Mouse (Mus musculus) MEL (cell line): Measurements from ENCODE around the gene Homer3. TPM values are rescaled to one million over a fixed set of nuclear protein-coding genes. Genes with fewer than 3 reads are reported as not detected.

Experiments used
- DNase-seq: peaks from one replicate; pipeline ENCODE4 v3.0.0; 2011; ENCODE audit warnings: low read depth, low spot score
- H3K27ac ChIP-seq: 2 replicates; pipeline ENCODE4 v1.5.1; 2012; ENCODE audit warnings: low read depth, mild to moderate bottlenecking, control low read depth, low read length, moderate library complexity; ENCODE audit not compliant: control insufficient read depth
- H3K27me3 ChIP-seq, 2 experiments: fragments of 150-350 bp in 1 of 2; sonication (generic) in 1 of 2; 2 replicates each; pipeline ENCODE4 v1.6.1; 2012; ENCODE audit warnings: low read length in 2 of 2, mild to moderate bottlenecking in 2 of 2, improper control_type of control experiment in 1 of 2, moderate library complexity in 1 of 2; ENCODE audit not compliant: insufficient read depth in 2 of 2, control insufficient read depth in 1 of 2
- H3K36me3 ChIP-seq, 2 experiments: 2 replicates each; pipeline ENCODE4 v1.6.1; 2012 to 2014; ENCODE audit warnings: low read length in 2 of 2, improper control_type of control experiment in 1 of 2, inconsistent platforms in 1 of 2, mild to moderate bottlenecking in 1 of 2; ENCODE audit not compliant: insufficient read depth in 2 of 2, control insufficient read depth in 1 of 2
- H3K4me1 ChIP-seq, 2 experiments: fragments of 150-350 bp in 1 of 2; sonication (generic) in 1 of 2; 2 replicates each; pipeline ENCODE4 v1.6.1; 2012; ENCODE audit warnings: low read length in 2 of 2, improper control_type of control experiment in 1 of 2, mild to moderate bottlenecking in 1 of 2; ENCODE audit not compliant: insufficient read depth in 2 of 2, control insufficient read depth in 1 of 2
- H3K4me3 ChIP-seq, 2 experiments: fragments of 150-350 bp in 1 of 2; sonication (generic) in 1 of 2; 2 replicates each; pipeline ENCODE4 v1.5.1; 2012; ENCODE audit warnings: low read depth in 2 of 2, low read length in 2 of 2, mild to moderate bottlenecking in 2 of 2, moderate library complexity in 2 of 2, control low read depth in 1 of 2, improper control_type of control experiment in 1 of 2; ENCODE audit not compliant: control insufficient read depth in 1 of 2, insufficient read depth in 1 of 2
- H3K79me2 ChIP-seq: 2 replicates; pipeline ENCODE4 v1.6.1; 2012; ENCODE audit warnings: mild to moderate bottlenecking, low read length, moderate library complexity; ENCODE audit not compliant: control insufficient read depth, poor library complexity, insufficient read depth
- H3K9ac ChIP-seq: 2 replicates; pipeline ENCODE4 v1.6.1; 2012; ENCODE audit warnings: low read depth, mild to moderate bottlenecking, control low read depth, low read length, moderate library complexity; ENCODE audit not compliant: control insufficient read depth, poor library complexity, severe bottlenecking
- H3K9me3 ChIP-seq: fragments of 150-350 bp; sonication (generic); replicated peaks from 2 replicates; pipeline ENCODE4 v1.6.1; 2012; ENCODE audit warnings: mild to moderate bottlenecking, low read length, improper control_type of control experiment, moderate library complexity; ENCODE audit not compliant: insufficient read depth
- CHD2 ChIP-seq: IDR thresholded peaks from 2 replicates; pipeline ENCODE4 v1.6.1; 2011; ENCODE audit warnings: low read length, improper control_type of control experiment
- CTCF ChIP-seq, 3 experiments: IDR thresholded peaks in 2 of 3; conservative IDR thresholded peaks in 1 of 3; 2 replicates each; pipeline ENCODE4 v1.5.1; 2011 to 2012; ENCODE audit warnings: low read length in 3 of 3, low read depth in 2 of 3, mild to moderate bottlenecking in 2 of 3, improper control_type of control experiment in 1 of 3, inconsistent platforms in 1 of 3, mixed read lengths in 1 of 3, moderate library complexity in 1 of 3; ENCODE audit not compliant: control insufficient read depth in 1 of 3, insufficient read depth in 1 of 3, poor library complexity in 1 of 3, severe bottlenecking in 1 of 3
- E2F4 ChIP-seq: IDR thresholded peaks from 2 replicates; pipeline ENCODE4 v1.6.1; 2011; ENCODE audit warnings: low read depth, low read length, improper control_type of control experiment, borderline replicate concordance
- ELF1 ChIP-seq: IDR thresholded peaks from 2 replicates; pipeline ENCODE4 v1.6.1; 2014; ENCODE audit warnings: low read depth, mild to moderate bottlenecking, inconsistent platforms, low read length, improper control_type of control experiment, moderate library complexity
- ETS1 ChIP-seq: IDR thresholded peaks from 2 replicates; pipeline ENCODE4 v1.6.1; 2012; ENCODE audit warnings: low read depth, mild to moderate bottlenecking, inconsistent platforms, low read length, improper control_type of control experiment, moderate library complexity
- GABPA ChIP-seq: IDR thresholded peaks from 2 replicates; pipeline ENCODE4 v1.6.1; 2012; ENCODE audit warnings: low read depth, mild to moderate bottlenecking, inconsistent platforms, low read length, improper control_type of control experiment, moderate library complexity
- GATA1 ChIP-seq: IDR thresholded peaks from 2 replicates; pipeline ENCODE4 v1.6.1; 2011; ENCODE audit warnings: low read depth, low read length, improper control_type of control experiment
- MAFK ChIP-seq: IDR thresholded peaks from 2 replicates; pipeline ENCODE4 v1.6.1; 2011; ENCODE audit warnings: low read depth, mild to moderate bottlenecking, low read length, improper control_type of control experiment, borderline replicate concordance
- MAX ChIP-seq: IDR thresholded peaks from 2 replicates; pipeline ENCODE4 v1.6.1; 2011; ENCODE audit warnings: low read length, improper control_type of control experiment
- MAZ ChIP-seq: IDR thresholded peaks from 2 replicates; pipeline ENCODE4 v1.6.1; 2012; ENCODE audit warnings: low read depth, mild to moderate bottlenecking, inconsistent platforms, low read length, improper control_type of control experiment
- MEF2A ChIP-seq: IDR thresholded peaks from 2 replicates; pipeline ENCODE4 v1.6.1; 2014; ENCODE audit warnings: low read depth, mild to moderate bottlenecking, inconsistent platforms, low read length, improper control_type of control experiment; ENCODE audit not compliant: poor library complexity, insufficient replicate concordance, severe bottlenecking; ENCODE audit errors: extremely low read depth
- MXI1 ChIP-seq: IDR thresholded peaks from 2 replicates; pipeline ENCODE4 v1.6.1; 2011; ENCODE audit warnings: mild to moderate bottlenecking, low read depth, low read length, improper control_type of control experiment
- MYC ChIP-seq: IDR thresholded peaks from 2 replicates; pipeline ENCODE4 v1.6.1; 2011; ENCODE audit warnings: low read depth, mild to moderate bottlenecking, low read length, improper control_type of control experiment, moderate library complexity
- POLR2AphosphoS2 ChIP-seq: IDR thresholded peaks from 2 replicates; pipeline ENCODE4 v1.6.1; 2011; ENCODE audit warnings: low read length, improper control_type of control experiment
- RAD21 ChIP-seq: IDR thresholded peaks from 2 replicates; pipeline ENCODE4 v1.6.1; 2011; ENCODE audit warnings: mild to moderate bottlenecking, low read depth, low read length, improper control_type of control experiment
- RCOR1 ChIP-seq: IDR thresholded peaks from 2 replicates; pipeline ENCODE4 v1.6.1; 2012; ENCODE audit warnings: low read depth, mild to moderate bottlenecking, inconsistent platforms, low read length, improper control_type of control experiment
- SIN3A ChIP-seq: IDR thresholded peaks from 2 replicates; pipeline ENCODE4 v1.6.1; 2012; ENCODE audit warnings: low read length, improper control_type of control experiment, inconsistent platforms
- SMC3 ChIP-seq: IDR thresholded peaks from 2 replicates; pipeline ENCODE4 v1.6.1; 2011; ENCODE audit warnings: low read depth, low read length, improper control_type of control experiment
- TAL1 ChIP-seq: IDR thresholded peaks from 2 replicates; pipeline ENCODE4 v1.6.1; 2012; ENCODE audit warnings: mild to moderate bottlenecking, inconsistent platforms, low read length, moderate library complexity, mixed read lengths
- USF1 ChIP-seq: IDR thresholded peaks from 2 replicates; pipeline ENCODE4 v1.6.1; 2014; ENCODE audit warnings: low read depth, mild to moderate bottlenecking, inconsistent platforms, low read length, improper control_type of control experiment, moderate library complexity
- USF2 ChIP-seq, 2 experiments: IDR thresholded peaks; 2 replicates each; pipeline ENCODE4 v1.6.1; 2011 to 2012; ENCODE audit warnings: improper control_type of control experiment in 2 of 2, low read length in 2 of 2, borderline replicate concordance in 1 of 2, inconsistent platforms in 1 of 2, low read depth in 1 of 2, mild to moderate bottlenecking in 1 of 2; ENCODE audit not compliant: insufficient read depth in 1 of 2
- ZC3H11A ChIP-seq: IDR thresholded peaks from 2 replicates; pipeline ENCODE4 v1.6.1; 2012; ENCODE audit warnings: low read depth, mild to moderate bottlenecking, inconsistent platforms, low read length, improper control_type of control experiment
- ZNF384 ChIP-seq: IDR thresholded peaks from 2 replicates; pipeline ENCODE4 v1.6.1; 2012; ENCODE audit warnings: low read depth, mild to moderate bottlenecking, inconsistent platforms, low read length, improper control_type of control experiment
- polyA plus RNA-seq, 2 experiments: library from polyadenylated mRNA; stranded (reverse) in 1 of 2; unstranded in 1 of 2; fragments of >175 nt in 1 of 2; fragments of >200 nt in 1 of 2; gene quantifications; 2 replicates each; pipeline versions ENCODE4 v1.2.1 to v1.2.4; 2012; ENCODE audit warnings: low replicate concordance in 2 of 2, low read depth in 1 of 2; ENCODE audit not compliant: insufficient read length in 2 of 2, insufficient read depth in 1 of 2, missing spikeins in 1 of 2
- total RNA-seq: library from RNA; depleted of rRNA; stranded (reverse); fragments of 300-350 nt; gene quantifications from 2 replicates; pipeline ENCODE4 v1.2.3, GENCODE M21; 2012

The Homer3 gene
- total and polyA plus RNA-seq, 3 experiments: 12.2 to 22.8 TPM; not detected in 1

DNA sequence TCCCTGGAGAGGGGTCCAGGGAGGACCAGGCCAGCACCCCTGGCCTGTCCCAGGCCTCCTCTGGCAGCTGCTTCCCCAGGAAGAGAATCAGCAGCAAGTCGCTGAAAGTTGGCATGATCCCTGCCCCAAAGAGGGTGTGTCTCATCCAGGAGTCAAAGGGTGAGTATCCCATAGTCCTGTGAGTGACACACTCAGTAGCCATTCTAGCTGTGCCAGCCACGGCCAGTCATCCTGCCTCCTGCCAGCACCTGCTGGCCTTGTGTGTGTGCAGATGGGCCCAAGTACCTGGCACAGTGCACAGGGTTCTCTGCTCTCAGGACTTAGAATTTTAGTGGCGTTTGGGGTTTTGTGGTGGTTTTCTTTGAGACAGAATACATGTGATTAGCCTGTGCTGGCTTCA, 25.2 kb upstream of the Homer3 start:
- H3K4me3 ChIP-seq: no peak overlapping the region
- H3K27me3 ChIP-seq: no peaks in the 10 kb centered on the region
- H3K36me3 ChIP-seq: peaks cover 0 to 19% of the 10 kb centered on the region in 2 experiments; a peak in 2 of 4 replicates
- H3K9ac ChIP-seq: no peak overlapping the region
- H3K27ac ChIP-seq: no peak overlapping the region
- no peaks in the 10 kb centered on the region; a peak in 1 of 4 replicates for H3K4me1 ChIP-seq
- H3K79me2 ChIP-seq: no peaks in the 10 kb centered on the region
- no peaks in the 10 kb centered on the region for H3K9me3 ChIP-seq
- TF ChIP-seq CHD2 (no peak), GATA1 (no peak), SMC3 (no peak), ELF1 (no peak), USF1 (no peak), MEF2A (no peak), CTCF (IDR thresholded peaks at IDR 0.05 in 2 of 3, conservative IDR thresholded peaks at IDR 0.05 in 1 of 3; ENCODE audit: control insufficient read depth in 1 of 3, insufficient read depth in 1 of 3, low read depth in 2 of 3, low read length in 3 of 3, poor library complexity in 1 of 3, severe bottlenecking in 1 of 3) (no peak), USF2 (IDR thresholded peaks at IDR 0.05; ENCODE audit: borderline replicate concordance in 1 of 2, insufficient read depth in 1 of 2, low read depth in 1 of 2, low read length in 2 of 2) (no peak), MXI1 (no peak), SIN3A (no peak), RCOR1 (no peak), GABPA (no peak), E2F4 (no peak), TAL1 (no peak), MAX (no peak), MAZ (no peak), POLR2AphosphoS2 (no peak), ZC3H11A (no peak), RAD21 (no peak), MAFK (no peak)
- TF ChIP-seq, all 39 proteins: peak for 0
- DNase-seq: no peak

DNA sequence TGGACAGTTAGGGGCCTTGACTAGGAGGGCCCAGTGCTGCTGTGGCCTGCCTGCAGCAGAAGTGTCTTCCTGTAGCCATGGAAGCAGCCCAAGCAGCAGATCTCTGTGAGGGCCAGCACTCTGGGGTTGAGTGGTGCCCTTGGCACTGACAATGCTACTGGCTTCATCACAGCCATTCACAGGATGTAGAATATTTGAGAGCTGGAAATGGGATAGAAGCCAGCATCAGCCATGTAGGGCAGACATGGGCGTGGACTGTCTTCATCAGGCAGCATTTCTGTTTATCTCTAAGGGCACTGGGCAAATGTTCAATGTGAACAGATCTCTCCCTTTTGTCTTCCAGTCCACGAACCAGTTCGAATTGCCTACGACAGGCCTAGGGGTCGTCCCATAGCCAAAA, 24.0 kb upstream of the Homer3 start:
- no peaks in the 10 kb centered on the region for H3K9me3 ChIP-seq
- peaks cover 0 to 15% of the 10 kb centered on the region in 2 experiments; a peak in 2 of 4 replicates for H3K36me3 ChIP-seq
- H3K9ac ChIP-seq: no peak overlapping the region
- no peak for DNase-seq
- H3K4me3 ChIP-seq: no peak overlapping the region
- TF ChIP-seq MYC (no peak), ZNF384 (no peak), CHD2 (no peak), CTCF (IDR thresholded peaks at IDR 0.05 in 2 of 3, conservative IDR thresholded peaks at IDR 0.05 in 1 of 3; ENCODE audit: control insufficient read depth in 1 of 3, insufficient read depth in 1 of 3, low read depth in 2 of 3, low read length in 3 of 3, poor library complexity in 1 of 3, severe bottlenecking in 1 of 3) (no peak), ETS1 (no peak)
- H3K4me1 ChIP-seq: no peaks in the 10 kb centered on the region; a peak in 1 of 4 replicates
- no peaks in the 10 kb centered on the region for H3K79me2 ChIP-seq
- H3K27ac ChIP-seq: no peak overlapping the region
- H3K27me3 ChIP-seq: no peaks in the 10 kb centered on the region
